Mouse (Mus musculus) CH12.LX (cell line): ENCODE results near the gene Robo3. TPM values are rescaled to one million over a fixed set of nuclear protein-coding genes. Genes with fewer than 3 reads are reported as not detected.
A peak's percentile ranks its signal among the peaks of the same experiment; 100 is the strongest.

Experiments
- DNase-seq: peaks from one replicate; pipeline ENCODE4 v3.0.0-alpha.2; 2013; ENCODE audit errors: extremely low read depth
- H3K27ac ChIP-seq: 2 replicates; pipeline ENCODE4 v1.5.1; 2012; ENCODE audit warnings: low read depth, mild to moderate bottlenecking, control low read depth, moderate library complexity; ENCODE audit not compliant: insufficient read depth
- H3K27me3 ChIP-seq: replicated peaks from 2 replicates; pipeline ENCODE3; 2012; ENCODE audit warnings: inconsistent platforms
- H3K36me3 ChIP-seq, 2 experiments: replicated peaks in 1 of 2; 2 replicates each; pipeline versions ENCODE3 to v1.6.1; 2012; ENCODE audit warnings: inconsistent platforms in 1 of 2, low read length in 1 of 2, mild to moderate bottlenecking in 1 of 2, mixed read lengths in 1 of 2, moderate library complexity in 1 of 2; ENCODE audit not compliant: control insufficient read depth in 1 of 2, insufficient read depth in 1 of 2
- H3K4me1 ChIP-seq, 2 experiments: 2 replicates each; pipeline ENCODE4 v1.6.1; 2012; ENCODE audit warnings: inconsistent platforms in 1 of 2, moderate library complexity in 1 of 2; ENCODE audit not compliant: insufficient read depth in 2 of 2, control insufficient read depth in 1 of 2
- H3K4me2 ChIP-seq: 2 replicates; pipeline ENCODE4 v1.6.1; 2012; ENCODE audit warnings: low read depth, mild to moderate bottlenecking, control low read depth; ENCODE audit not compliant: poor library complexity, insufficient read depth, severe bottlenecking
- H3K4me3 ChIP-seq, 3 experiments: fragments of 150-350 bp in 1 of 3; sonication (generic) in 1 of 3; replicated peaks in 1 of 3; 2 replicates each; pipeline versions ENCODE3 to v1.5.1; 2011 to 2012; ENCODE audit warnings: low read depth in 2 of 3, low read length in 2 of 3, mild to moderate bottlenecking in 2 of 3, moderate library complexity in 2 of 3, control low read depth in 1 of 3, improper control_type of control experiment in 1 of 3, inconsistent platforms in 1 of 3, mixed read lengths in 1 of 3; ENCODE audit not compliant: poor library complexity in 1 of 3
- H3K79me2 ChIP-seq: replicated peaks from 2 replicates; pipeline ENCODE4 v1.6.1; 2012; ENCODE audit warnings: mild to moderate bottlenecking, moderate library complexity; ENCODE audit not compliant: control insufficient read depth, poor library complexity, insufficient read depth, severe bottlenecking; ENCODE audit errors: extremely low read depth
- H3K9ac ChIP-seq: 2 replicates; pipeline ENCODE4 v1.6.1; 2012; ENCODE audit warnings: low read depth, mild to moderate bottlenecking, control low read depth, moderate library complexity; ENCODE audit not compliant: insufficient read depth
- H3K9me3 ChIP-seq: replicated peaks from 2 replicates; pipeline ENCODE3; 2012; ENCODE audit warnings: low read length, inconsistent platforms, mixed read lengths
- BHLHE40 ChIP-seq: IDR thresholded peaks from 2 replicates; pipeline ENCODE4 v1.6.1; 2011; ENCODE audit warnings: mild to moderate bottlenecking, low read depth, low read length, improper control_type of control experiment
- CTCF ChIP-seq, 2 experiments: IDR thresholded peaks in 1 of 2; conservative IDR thresholded peaks in 1 of 2; 2 replicates each; pipeline ENCODE4 v1.5.1; 2011 to 2012; ENCODE audit warnings: low read depth in 2 of 2, low read length in 2 of 2, improper control_type of control experiment in 1 of 2, inconsistent platforms in 1 of 2, mild to moderate bottlenecking in 1 of 2, moderate library complexity in 1 of 2
- E2F4 ChIP-seq: IDR thresholded peaks from 2 replicates; pipeline ENCODE4 v1.6.1; 2011; ENCODE audit warnings: low read depth, low read length, improper control_type of control experiment; ENCODE audit not compliant: insufficient replicate concordance
- ELF1 ChIP-seq: IDR thresholded peaks from 2 replicates; pipeline ENCODE4 v1.6.1; 2014; ENCODE audit warnings: low read depth, mild to moderate bottlenecking, inconsistent platforms, low read length, improper control_type of control experiment
- ETS1 ChIP-seq: conservative IDR thresholded peaks from 2 replicates; pipeline ENCODE4 v1.6.1; 2012; ENCODE audit warnings: low read depth, mild to moderate bottlenecking, inconsistent platforms, low read length, improper control_type of control experiment, moderate library complexity
- GABPA ChIP-seq: IDR thresholded peaks from 2 replicates; pipeline ENCODE4 v1.6.1; 2012; ENCODE audit warnings: low read depth, low read length, improper control_type of control experiment, inconsistent platforms; ENCODE audit not compliant: insufficient replicate concordance
- HCFC1 ChIP-seq: IDR thresholded peaks from 2 replicates; pipeline ENCODE4 v1.6.1; 2012; ENCODE audit warnings: low read depth, mild to moderate bottlenecking, inconsistent platforms, low read length, improper control_type of control experiment
- IRF4 ChIP-seq: IDR thresholded peaks from 2 replicates; pipeline ENCODE4 v1.6.1; 2014; ENCODE audit warnings: low read depth, mild to moderate bottlenecking, inconsistent platforms, low read length, improper control_type of control experiment
- JUND ChIP-seq: conservative IDR thresholded peaks from 2 replicates; pipeline ENCODE4 v1.6.1; 2011; ENCODE audit warnings: low read depth, low read length, improper control_type of control experiment
- KAT2A ChIP-seq: IDR thresholded peaks from 2 replicates; pipeline ENCODE4 v1.6.1; 2012; ENCODE audit warnings: low read length, improper control_type of control experiment, inconsistent platforms; ENCODE audit not compliant: insufficient replicate concordance
- MAX ChIP-seq: IDR thresholded peaks from 2 replicates; pipeline ENCODE4 v1.6.1; 2011; ENCODE audit warnings: low read length, improper control_type of control experiment
- MAZ ChIP-seq: IDR thresholded peaks from 2 replicates; pipeline ENCODE4 v1.6.1; 2012; ENCODE audit warnings: low read depth, mild to moderate bottlenecking, inconsistent platforms, low read length, improper control_type of control experiment, moderate library complexity
- MEF2A ChIP-seq: IDR thresholded peaks from 2 replicates; pipeline ENCODE4 v1.6.1; 2014; ENCODE audit warnings: low read depth, mild to moderate bottlenecking, inconsistent platforms, low read length, improper control_type of control experiment, borderline replicate concordance
- NRF1 ChIP-seq: IDR thresholded peaks from 2 replicates; pipeline ENCODE4 v1.6.1; 2014; ENCODE audit warnings: low read depth, mild to moderate bottlenecking, inconsistent platforms, low read length, improper control_type of control experiment, moderate library complexity
- PAX5 ChIP-seq: IDR thresholded peaks from 2 replicates; pipeline ENCODE4 v1.6.1; 2012; ENCODE audit warnings: low read length, inconsistent platforms, mixed read lengths
- POLR2A ChIP-seq: IDR thresholded peaks from 2 replicates; pipeline ENCODE4 v1.6.1; 2011; ENCODE audit warnings: low read depth, mild to moderate bottlenecking, improper control_type of control experiment, low read length
- POLR2AphosphoS2 ChIP-seq: IDR thresholded peaks from 2 replicates; pipeline ENCODE4 v1.6.1; 2011; ENCODE audit warnings: low read depth, low read length, improper control_type of control experiment
- RAD21 ChIP-seq: IDR thresholded peaks from 2 replicates; pipeline ENCODE4 v1.6.1; 2011; ENCODE audit warnings: low read depth, mild to moderate bottlenecking, low read length, improper control_type of control experiment, moderate library complexity
- RCOR1 ChIP-seq: conservative IDR thresholded peaks from 2 replicates; pipeline ENCODE4 v1.6.1; 2012; ENCODE audit warnings: low read depth, mild to moderate bottlenecking, inconsistent platforms, low read length, improper control_type of control experiment
- SIN3A ChIP-seq: IDR thresholded peaks from 2 replicates; pipeline ENCODE4 v1.6.1; 2012; ENCODE audit warnings: low read length, improper control_type of control experiment, inconsistent platforms
- SMC3 ChIP-seq: IDR thresholded peaks from 2 replicates; pipeline ENCODE4 v1.6.1; 2011; ENCODE audit warnings: low read depth, low read length, improper control_type of control experiment
- TCF12 ChIP-seq: IDR thresholded peaks from 2 replicates; pipeline ENCODE4 v1.6.1; 2014; ENCODE audit warnings: low read depth, mild to moderate bottlenecking, inconsistent platforms, low read length, improper control_type of control experiment
- UBTF ChIP-seq: IDR thresholded peaks from 2 replicates; pipeline ENCODE4 v1.6.1; 2012; ENCODE audit warnings: low read depth, mild to moderate bottlenecking, inconsistent platforms, low read length, improper control_type of control experiment, moderate library complexity
- ZC3H11A ChIP-seq: IDR thresholded peaks from 2 replicates; pipeline ENCODE4 v1.6.1; 2012; ENCODE audit warnings: low read depth, mild to moderate bottlenecking, inconsistent platforms, low read length, improper control_type of control experiment
- ZKSCAN1 ChIP-seq: IDR thresholded peaks from 2 replicates; pipeline ENCODE4 v1.6.1; 2012; ENCODE audit warnings: low read depth, inconsistent platforms, low read length, improper control_type of control experiment, borderline replicate concordance
- ZMIZ1 ChIP-seq: IDR thresholded peaks from 2 replicates; pipeline ENCODE4 v1.6.1; 2012; ENCODE audit warnings: low read depth, mild to moderate bottlenecking, inconsistent platforms, low read length, improper control_type of control experiment
- ZNF384 ChIP-seq: IDR thresholded peaks from 2 replicates; pipeline ENCODE4 v1.6.1; 2012; ENCODE audit warnings: low read depth, low read length, improper control_type of control experiment, inconsistent platforms
- dilution Hi-C: fragments of 300-500 bp; cut with MboI; formaldehyde crosslinking; loops from 2 replicates; pipeline ENCODE4 v1.14.3; 2020; ENCODE audit warnings: low sequenced_read_pairs; ENCODE audit not compliant: extremely low pct_unique_long_range_greater_than_20kb, extremely low pct_ligation_motif_present
- in situ Hi-C: fragments of 300-500 bp; cut with MboI; formaldehyde crosslinking; loops from 3 replicates; pipeline ENCODE4 v1.14.3; 2019; ENCODE audit warnings: low sequenced_read_pairs, low pct_ligation_motif_present, low pct_unique_long_range_greater_than_20kb, mixed read lengths
- polyA plus RNA-seq: library from polyadenylated mRNA; unstranded; fragments of >175 nt; gene quantifications from 2 replicates; pipeline ENCODE4 v1.2.1, GENCODE M21; 2012; ENCODE audit warnings: low read depth; ENCODE audit not compliant: insufficient read length
- total RNA-seq, 2 experiments: library from RNA; depleted of rRNA; stranded (reverse); fragments of 300-350 nt in 1 of 2; fragments of >200 nt in 1 of 2; gene quantifications; 2 replicates each; pipeline ENCODE4 v1.2.3; 2012 to 2014

Gene Robo3
- total and polyA plus RNA-seq, 3 experiments = 0.41 to 0.76 (median 0.59) TPM

DNA sequence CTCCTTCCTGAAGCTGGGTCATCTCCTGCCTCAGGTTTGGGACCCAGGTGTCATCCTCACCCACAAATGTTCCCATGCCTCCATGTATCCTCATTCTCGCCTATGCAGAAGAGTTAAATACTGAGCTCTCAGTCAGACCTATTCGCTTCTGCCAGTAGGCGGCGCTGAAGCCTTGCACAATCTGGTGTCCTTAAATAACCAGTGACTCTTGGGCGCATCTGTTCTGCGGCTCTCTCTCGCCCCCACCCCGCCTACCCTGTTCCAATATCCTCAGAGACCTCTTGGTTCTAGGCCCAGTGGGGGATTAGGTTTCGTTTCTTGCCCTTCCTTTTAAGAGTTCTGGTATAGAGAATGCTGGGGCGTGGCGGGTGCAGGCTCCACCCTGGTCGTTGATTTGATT lies 2.5 kb downstream of the Robo3 start:
- H3K4me1 ChIP-seq = peaks cover 3 to 38% of the 10 kb centered on the region in 2 experiments; a peak in 3 of 4 replicates
- dilution Hi-C loops = no loop called here
- peak overlapping the region; percentile 67 for H3K4me2 ChIP-seq
- peak overlapping the region in 1 of 3 experiments; percentile 13 for H3K4me3 ChIP-seq
- in situ Hi-C loops = no loop called here
- H3K79me2 ChIP-seq = no peaks in the 10 kb centered on the region
- H3K36me3 ChIP-seq = no peaks in the 10 kb centered on the region
- H3K9ac ChIP-seq = no peak overlapping the region
- H3K27ac ChIP-seq = no peak overlapping the region
- peaks cover 52% of the 10 kb centered on the region for H3K27me3 ChIP-seq
- DNase-seq = peak; percentile 91
- H3K9me3 ChIP-seq = no peaks in the 10 kb centered on the region
- TF ChIP-seq POLR2AphosphoS2 = no peak
- no peak for TF ChIP-seq KAT2A
- TF ChIP-seq ELF1 = 0 out of 2 replicates have a peak, but pooled peaks have one; percentile 14
- peak; percentile 81 for TF ChIP-seq MAZ
- no peak for TF ChIP-seq POLR2A
- TF ChIP-seq BHLHE40 = no peak
- no peak for TF ChIP-seq ZKSCAN1
- no peak for TF ChIP-seq E2F4
- TF ChIP-seq NRF1 = peak; percentile 41; the same call in 1 of the 2 replicates
- peak; percentile 84 for TF ChIP-seq MEF2A
- TF ChIP-seq GABPA = no peak
- TF ChIP-seq MAX = no peak
- TF ChIP-seq CTCF (conservative IDR thresholded peaks at IDR 0.05 in 1 of 2, IDR thresholded peaks at IDR 0.05 in 1 of 2; ENCODE audit: low read depth in 2 of 2, low read length in 2 of 2) = peak; percentile 89 to 98
- no peak for TF ChIP-seq UBTF
- no peak for TF ChIP-seq PAX5
- no peak for TF ChIP-seq ETS1
- TF ChIP-seq SIN3A = no peak
- TF ChIP-seq HCFC1 = no peak
- TF ChIP-seq ZMIZ1 = no peak
- TF ChIP-seq TCF12 = peak; percentile 45; the same call in 1 of the 2 replicates
- TF ChIP-seq IRF4 = 0 out of 2 replicates have a peak, but pooled peaks have one; percentile 35
- TF ChIP-seq ZC3H11A = peak; percentile 50; the same call in 1 of the 2 replicates
- no peak for TF ChIP-seq RCOR1
- TF ChIP-seq ZNF384 = peak; percentile 43; the same call in 1 of the 2 replicates
- TF ChIP-seq RAD21 = peak; percentile 95
- TF ChIP-seq SMC3 = peak; percentile 84
- no peak for TF ChIP-seq JUND
